Mouse (Mus musculus): ENCODE data around the gene Ifi27l2a. TPM values are rescaled to one million over a fixed set of nuclear protein-coding genes. Genes with fewer than 3 reads are reported as not detected.

Ifi27l2a gene
- polyA plus RNA-seq, 1 experiment = 13.2 TPM

- Histone ChIP-seq H3K4me1 (ENCODE audit: control insufficient read depth, insufficient read depth, low read length) (no peaks in the 10 kb centered on the region), H3K27ac (ENCODE audit: insufficient read depth, low read length) (peak overlapping the region; percentile 68; the same call in 1 of the 2 replicates), H3K4me3 (ENCODE audit: insufficient read depth, low read length) (no peak overlapping the region)
- TF ChIP-seq POLR2A (IDR thresholded peaks at IDR 0.05; ENCODE audit: extremely low read depth, insufficient read depth, low read length) (no peak), CTCF (IDR thresholded peaks at IDR 0.05; ENCODE audit: extremely low read depth, insufficient read depth, low read length) (no peak)
These were observed 10.1 kb downstream of the Ifi27l2a start for GRCm38 (mm10) chr12:103433430-103433829.

GRCm38 (mm10) chr12:103426710-103427109, 16.8 kb downstream of the Ifi27l2a start:
- H3K4me3 ChIP-seq (ENCODE audit: insufficient read depth, low read length) = no peak overlapping the region
- H3K4me1 ChIP-seq (ENCODE audit: control insufficient read depth, insufficient read depth, low read length) = peaks cover 10% of the 10 kb centered on the region
- H3K27ac ChIP-seq (ENCODE audit: insufficient read depth, low read length) = no peak overlapping the region
- TF ChIP-seq POLR2A (IDR thresholded peaks at IDR 0.05; ENCODE audit: extremely low read depth, insufficient read depth, low read length) (no peak), CTCF (IDR thresholded peaks at IDR 0.05; ENCODE audit: extremely low read depth, insufficient read depth, low read length) (no peak)

GRCm38 (mm10) chr12:103425729-103426470, 17.6 kb downstream of the Ifi27l2a start, which contains the start of gene Ddx24:
Gene Ddx24, minus strand, starts transcription at chr12:103425830.
- H3K27ac ChIP-seq (ENCODE audit: insufficient read depth, low read length) = peak within 1 kb of the TSS; percentile 43
- H3K4me3 ChIP-seq (ENCODE audit: insufficient read depth, low read length) = peak within 1 kb of the TSS; percentile 84
- peaks cover 10% of the 10 kb centered on the region for H3K4me1 ChIP-seq (ENCODE audit: control insufficient read depth, insufficient read depth, low read length)
- TF ChIP-seq POLR2A (IDR thresholded peaks at IDR 0.05; ENCODE audit: extremely low read depth, insufficient read depth, low read length) (peak; percentile 76), CTCF (IDR thresholded peaks at IDR 0.05; ENCODE audit: extremely low read depth, insufficient read depth, low read length) (peak; percentile 87)

- Histone ChIP-seq H3K4me3 (ENCODE audit: insufficient read depth, low read length) (peak overlapping the region; percentile 84), H3K27ac (ENCODE audit: insufficient read depth, low read length) (peak overlapping the region; percentile 43), H3K4me1 (ENCODE audit: control insufficient read depth, insufficient read depth, low read length) (peaks cover 10% of the 10 kb centered on the region)
- no peak for TF ChIP-seq CTCF (IDR thresholded peaks at IDR 0.05; ENCODE audit: extremely low read depth, insufficient read depth, low read length)
- no peak for TF ChIP-seq POLR2A (IDR thresholded peaks at IDR 0.05; ENCODE audit: extremely low read depth, insufficient read depth, low read length)
These were observed 18.3 kb downstream of the Ifi27l2a start for GRCm38 (mm10) chr12:103425016-103425728.

- Histone ChIP-seq H3K4me3 (ENCODE audit: insufficient read depth, low read length) (no peak overlapping the region), H3K4me1 (ENCODE audit: control insufficient read depth, insufficient read depth, low read length) (peaks cover 2% of the 10 kb centered on the region; the same call in 1 of the 2 replicates), H3K27ac (ENCODE audit: insufficient read depth, low read length) (no peak overlapping the region)
- TF ChIP-seq CTCF (IDR thresholded peaks at IDR 0.05; ENCODE audit: extremely low read depth, insufficient read depth, low read length) (no peak), POLR2A (IDR thresholded peaks at IDR 0.05; ENCODE audit: extremely low read depth, insufficient read depth, low read length) (no peak)
These were observed 35.3 kb downstream of the Ifi27l2a start for GRCm38 (mm10) chr12:103408144-103408543.

- TF ChIP-seq CTCF (IDR thresholded peaks at IDR 0.05; ENCODE audit: extremely low read depth, insufficient read depth, low read length) = no peak
- no peak for TF ChIP-seq POLR2A (IDR thresholded peaks at IDR 0.05; ENCODE audit: extremely low read depth, insufficient read depth, low read length)
- H3K4me3 ChIP-seq (ENCODE audit: insufficient read depth, low read length) = no peak within 1 kb of the TSS
- no peak within 1 kb of the TSS for H3K27ac ChIP-seq (ENCODE audit: insufficient read depth, low read length)
- peaks cover 2% of the 10 kb centered on the region; the same call in 1 of the 2 replicates for H3K4me1 ChIP-seq (ENCODE audit: control insufficient read depth, insufficient read depth, low read length)
These were observed 35.8 kb downstream of the Ifi27l2a start, which contains the start of gene 9330161L09Rik for GRCm38 (mm10) chr12:103407720-103408119. Gene 9330161L09Rik, minus strand, starts transcription at chr12:103407820.

GRCm38 (mm10) chr12:103404131-103404530, 39.3 kb downstream of the Ifi27l2a start:
- peaks cover 2% of the 10 kb centered on the region; the same call in 1 of the 2 replicates for H3K4me1 ChIP-seq (ENCODE audit: control insufficient read depth, insufficient read depth, low read length)
- no peak for TF ChIP-seq CTCF (IDR thresholded peaks at IDR 0.05; ENCODE audit: extremely low read depth, insufficient read depth, low read length)
- TF ChIP-seq POLR2A (IDR thresholded peaks at IDR 0.05; ENCODE audit: extremely low read depth, insufficient read depth, low read length) = no peak

GRCm38 (mm10) chr12:103396751-103397150, 46.7 kb downstream of the Ifi27l2a start:
- TF ChIP-seq POLR2A (IDR thresholded peaks at IDR 0.05; ENCODE audit: extremely low read depth, insufficient read depth, low read length) = no peak
- TF ChIP-seq CTCF (IDR thresholded peaks at IDR 0.05; ENCODE audit: extremely low read depth, insufficient read depth, low read length) = no peak
- peaks cover 3% of the 10 kb centered on the region for H3K4me1 ChIP-seq (ENCODE audit: control insufficient read depth, insufficient read depth, low read length)
- H3K27ac ChIP-seq (ENCODE audit: insufficient read depth, low read length) = no peak overlapping the region
- no peak overlapping the region for H3K4me3 ChIP-seq (ENCODE audit: insufficient read depth, low read length)

More at GRCm38 (mm10) chr12:103404131-103404530, 39.3 kb downstream of the Ifi27l2a start:
- no peak overlapping the region for H3K4me3 ChIP-seq (ENCODE audit: insufficient read depth, low read length)
- H3K27ac ChIP-seq (ENCODE audit: insufficient read depth, low read length) = no peak overlapping the region

- Histone ChIP-seq H3K4me3 (ENCODE audit: insufficient read depth, low read length) (no peak overlapping the region), H3K4me1 (ENCODE audit: control insufficient read depth, insufficient read depth, low read length) (peaks cover 3% of the 10 kb centered on the region), H3K27ac (ENCODE audit: insufficient read depth, low read length) (no peak overlapping the region)
- TF ChIP-seq POLR2A (IDR thresholded peaks at IDR 0.05; ENCODE audit: extremely low read depth, insufficient read depth, low read length) = no peak
- no peak for TF ChIP-seq CTCF (IDR thresholded peaks at IDR 0.05; ENCODE audit: extremely low read depth, insufficient read depth, low read length)
These were observed 47.8 kb downstream of the Ifi27l2a start for GRCm38 (mm10) chr12:103395486-103396275.

All from cortical plate, adult 2 months (tissue).